Mouse (Mus musculus): Measurements from ENCODE around the gene Glis1. TPM values are rescaled to one million over a fixed set of nuclear protein-coding genes. Genes with fewer than 3 reads are reported as not detected.

Glis1 gene
- polyA plus RNA-seq, 1 experiment, result 0.90 TPM

GRCm38 (mm10) chr4:107426631-107427030 is 7.8 kb upstream of the Glis1 start:
- Histone ChIP-seq H3K4me3 (ENCODE audit: insufficient read depth, low read length) (no peak overlapping the region), H3K27ac (ENCODE audit: insufficient read depth, low read length) (no peak overlapping the region), H3K4me1 (ENCODE audit: control insufficient read depth, insufficient read depth, low read length) (no peaks in the 10 kb centered on the region)
- no peak for TF ChIP-seq CTCF (IDR thresholded peaks at IDR 0.05; ENCODE audit: extremely low read depth, insufficient read depth, low read length)
- no peak for TF ChIP-seq POLR2A (IDR thresholded peaks at IDR 0.05; ENCODE audit: extremely low read depth, insufficient read depth, low read length)

- Histone ChIP-seq H3K4me1 (ENCODE audit: control insufficient read depth, insufficient read depth, low read length) (peaks cover 2% of the 10 kb centered on the region; the same call in 1 of the 2 replicates), H3K27ac (ENCODE audit: insufficient read depth, low read length) (no peak overlapping the region), H3K4me3 (ENCODE audit: insufficient read depth, low read length) (no peak overlapping the region)
- TF ChIP-seq CTCF (IDR thresholded peaks at IDR 0.05; ENCODE audit: extremely low read depth, insufficient read depth, low read length) (no peak), POLR2A (IDR thresholded peaks at IDR 0.05; ENCODE audit: extremely low read depth, insufficient read depth, low read length) (no peak)
Observed at GRCm38 (mm10) chr4:107432717-107433116, 1.7 kb upstream of the Glis1 start.

GRCm38 (mm10) chr4:107433998-107434355 is 414 bp upstream of the Glis1 start:
- Histone ChIP-seq H3K27ac (ENCODE audit: insufficient read depth, low read length) (no peak overlapping the region), H3K4me3 (ENCODE audit: insufficient read depth, low read length) (peak overlapping the region; percentile 40; the same call in 1 of the 2 replicates), H3K4me1 (ENCODE audit: control insufficient read depth, insufficient read depth, low read length) (peaks cover 2% of the 10 kb centered on the region; the same call in 1 of the 2 replicates)
- TF ChIP-seq POLR2A (IDR thresholded peaks at IDR 0.05; ENCODE audit: extremely low read depth, insufficient read depth, low read length) (no peak), CTCF (IDR thresholded peaks at IDR 0.05; ENCODE audit: extremely low read depth, insufficient read depth, low read length) (no peak)

GRCm38 (mm10) chr4:107435238-107435946 is 1.0 kb downstream of the Glis1 start:
- TF ChIP-seq CTCF (IDR thresholded peaks at IDR 0.05; ENCODE audit: extremely low read depth, insufficient read depth, low read length) (no peak), POLR2A (IDR thresholded peaks at IDR 0.05; ENCODE audit: extremely low read depth, insufficient read depth, low read length) (no peak)

GRCm38 (mm10) chr4:107436476-107436875 is 2.1 kb downstream of the Glis1 start:
- TF ChIP-seq POLR2A (IDR thresholded peaks at IDR 0.05; ENCODE audit: extremely low read depth, insufficient read depth, low read length) (no peak), CTCF (IDR thresholded peaks at IDR 0.05; ENCODE audit: extremely low read depth, insufficient read depth, low read length) (no peak)
- Histone ChIP-seq H3K27ac (ENCODE audit: insufficient read depth, low read length) (no peak overlapping the region), H3K4me3 (ENCODE audit: insufficient read depth, low read length) (no peak overlapping the region), H3K4me1 (ENCODE audit: control insufficient read depth, insufficient read depth, low read length) (peaks cover 2% of the 10 kb centered on the region; the same call in 1 of the 2 replicates)

More at GRCm38 (mm10) chr4:107435238-107435946, 1.0 kb downstream of the Glis1 start:
- peak overlapping the region; percentile 40 for H3K4me3 ChIP-seq (ENCODE audit: insufficient read depth, low read length)
- H3K27ac ChIP-seq (ENCODE audit: insufficient read depth, low read length), result no peak overlapping the region
- H3K4me1 ChIP-seq (ENCODE audit: control insufficient read depth, insufficient read depth, low read length), result peaks cover 2% of the 10 kb centered on the region; the same call in 1 of the 2 replicates

DNA sequence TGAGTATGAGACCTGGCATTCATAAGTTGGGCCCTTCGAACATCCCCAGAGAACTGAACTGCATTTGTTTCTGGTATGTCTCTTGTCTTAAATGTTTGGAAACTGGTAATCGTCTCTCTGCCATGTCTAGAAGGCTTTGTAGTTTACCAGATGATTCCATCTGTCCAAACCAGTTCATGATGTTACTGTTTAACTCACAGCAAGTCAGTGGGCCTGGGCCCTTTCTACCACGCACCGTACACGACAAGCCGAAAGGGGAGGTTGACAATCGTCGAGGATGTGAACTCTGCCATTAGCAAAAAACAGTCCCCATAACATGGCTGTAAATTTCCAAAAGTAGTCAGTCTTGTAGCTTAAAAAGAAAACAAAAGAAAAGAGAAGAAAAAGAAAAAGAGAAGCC is 4.3 kb downstream of the Glis1 start:
- Histone ChIP-seq H3K4me3 (ENCODE audit: insufficient read depth, low read length) (no peak overlapping the region), H3K27ac (ENCODE audit: insufficient read depth, low read length) (no peak overlapping the region), H3K4me1 (ENCODE audit: control insufficient read depth, insufficient read depth, low read length) (no peaks in the 10 kb centered on the region)
- no peak for TF ChIP-seq CTCF (IDR thresholded peaks at IDR 0.05; ENCODE audit: extremely low read depth, insufficient read depth, low read length)
- no peak for TF ChIP-seq POLR2A (IDR thresholded peaks at IDR 0.05; ENCODE audit: extremely low read depth, insufficient read depth, low read length)

DNA sequence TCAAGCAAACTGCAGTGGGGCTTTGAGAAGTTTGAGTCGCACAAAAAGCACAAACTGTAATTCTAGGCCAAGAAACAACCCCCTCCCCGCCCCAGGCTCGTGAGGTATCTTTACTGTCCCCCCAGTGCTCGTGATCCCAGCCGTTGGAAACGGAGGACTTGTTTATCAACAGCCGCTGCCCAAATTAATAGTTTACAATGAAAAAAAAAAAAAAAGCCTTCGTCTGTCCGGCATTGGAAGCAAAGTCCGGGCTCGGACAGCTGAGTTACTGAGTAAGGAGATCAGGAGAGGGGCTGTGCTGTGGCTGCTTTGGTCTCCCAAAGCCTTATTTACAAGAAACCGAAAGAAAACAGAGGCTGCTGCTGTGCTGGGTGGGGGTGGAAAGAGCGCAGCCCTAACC is 5.9 kb downstream of the Glis1 start:
- no peak overlapping the region for H3K27ac ChIP-seq (ENCODE audit: insufficient read depth, low read length)
- no peak overlapping the region for H3K4me3 ChIP-seq (ENCODE audit: insufficient read depth, low read length)
- TF ChIP-seq POLR2A (IDR thresholded peaks at IDR 0.05; ENCODE audit: extremely low read depth, insufficient read depth, low read length) (no peak), CTCF (IDR thresholded peaks at IDR 0.05; ENCODE audit: extremely low read depth, insufficient read depth, low read length) (no peak)
- H3K4me1 ChIP-seq (ENCODE audit: control insufficient read depth, insufficient read depth, low read length), result no peaks in the 10 kb centered on the region

- no peak overlapping the region for H3K4me3 ChIP-seq (ENCODE audit: insufficient read depth, low read length)
- H3K27ac ChIP-seq (ENCODE audit: insufficient read depth, low read length), result no peak overlapping the region
Observed at GRCm38 (mm10) chr4:107442288-107442687, 7.9 kb downstream of the Glis1 start.

GRCm38 (mm10) chr4:107442891-107443483 is 8.6 kb downstream of the Glis1 start:
- no peaks in the 10 kb centered on the region for H3K4me1 ChIP-seq (ENCODE audit: control insufficient read depth, insufficient read depth, low read length)
- no peak for TF ChIP-seq POLR2A (IDR thresholded peaks at IDR 0.05; ENCODE audit: extremely low read depth, insufficient read depth, low read length)
- no peak overlapping the region for H3K27ac ChIP-seq (ENCODE audit: insufficient read depth, low read length)
- no peak overlapping the region for H3K4me3 ChIP-seq (ENCODE audit: insufficient read depth, low read length)

More at GRCm38 (mm10) chr4:107442288-107442687, 7.9 kb downstream of the Glis1 start:
- no peaks in the 10 kb centered on the region for H3K4me1 ChIP-seq (ENCODE audit: control insufficient read depth, insufficient read depth, low read length)
- no peak for TF ChIP-seq POLR2A (IDR thresholded peaks at IDR 0.05; ENCODE audit: extremely low read depth, insufficient read depth, low read length)
- TF ChIP-seq CTCF (IDR thresholded peaks at IDR 0.05; ENCODE audit: extremely low read depth, insufficient read depth, low read length), result no peak

- no peak for TF ChIP-seq CTCF (IDR thresholded peaks at IDR 0.05; ENCODE audit: extremely low read depth, insufficient read depth, low read length)
- H3K27ac ChIP-seq (ENCODE audit: insufficient read depth, low read length), result no peak overlapping the region
- H3K4me1 ChIP-seq (ENCODE audit: control insufficient read depth, insufficient read depth, low read length), result no peaks in the 10 kb centered on the region
- H3K4me3 ChIP-seq (ENCODE audit: insufficient read depth, low read length), result no peak overlapping the region
Observed at GRCm38 (mm10) chr4:107443621-107444020, 9.2 kb downstream of the Glis1 start.

All from cortical plate, adult 2 months (tissue).